Mouse (Mus musculus): Measurements from ENCODE around the gene F11r.

GRCm38 (mm10) chr1:171435974-171436373, 1.4 kb upstream of the F11r start:
- TF ChIP-seq POLR2A (IDR thresholded peaks at IDR 0.05; ENCODE audit: borderline replicate concordance, low read depth, low read length) (no peak), CTCF (IDR thresholded peaks at IDR 0.05; ENCODE audit: low read depth, low read length) (no peak)

Measured in bone marrow macrophage, adult 2 months (primary cell).